Mouse (Mus musculus): ENCODE results near the gene Cisd2. TPM values are rescaled to one million over a fixed set of nuclear protein-coding genes. Genes with fewer than 3 reads are reported as not detected.

Gene Cisd2
- total RNA-seq, 2 experiments from 2014 or later: 21.3 to 21.8 TPM

GRCm38 (mm10) chr3:135411824-135412223 is 11.9 kb downstream of the Cisd2 start:
- no peak for DNase-seq

DNA sequence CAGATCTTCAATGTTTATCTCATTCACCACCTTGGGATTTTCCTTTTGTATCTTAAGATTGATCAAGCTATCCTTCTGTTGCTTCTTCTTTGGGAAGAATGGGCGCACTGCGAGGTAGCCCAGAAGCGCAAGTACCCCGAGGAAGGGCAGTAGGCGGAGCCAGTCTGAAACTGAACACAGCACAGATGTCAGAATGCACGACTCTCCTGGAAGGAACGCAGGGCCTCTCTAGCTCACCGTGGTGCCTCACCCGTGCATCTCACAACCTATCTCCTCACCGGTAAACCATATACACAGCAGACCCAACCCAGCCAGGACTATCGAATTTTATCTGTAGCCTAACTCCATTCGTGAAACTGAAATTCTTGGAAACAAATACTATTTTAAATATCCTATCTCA is 12.7 kb downstream of the Cisd2 start:
- no peak for DNase-seq

GRCm38 (mm10) chr3:135409219-135409618 is 14.5 kb downstream of the Cisd2 start:
- DNase-seq: no peak

DNA sequence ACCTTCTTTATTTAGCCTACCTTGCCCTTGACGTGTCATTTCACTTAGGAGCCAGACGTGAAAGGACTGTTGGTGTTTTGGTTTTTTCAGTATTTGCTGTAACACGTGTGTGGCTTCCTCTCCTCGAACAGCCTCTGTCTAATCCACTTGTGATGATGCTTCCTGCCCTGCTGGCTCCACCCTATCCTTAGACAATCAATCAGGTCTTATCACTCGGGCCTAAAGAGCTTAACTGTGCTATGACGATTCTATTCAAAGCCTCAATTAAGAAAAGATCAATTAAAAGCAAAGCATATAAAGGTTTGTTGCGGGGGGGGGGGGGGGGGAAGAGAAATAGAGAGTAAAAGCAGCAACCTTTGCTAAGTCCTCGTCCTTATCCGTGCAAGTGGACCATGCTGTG is 16.4 kb downstream of the Cisd2 start:
- no peak for DNase-seq

GRCm38 (mm10) chr3:135404599-135404998 is 19.1 kb downstream of the Cisd2 start:
- DNase-seq: no peak

- DNase-seq: no peak
Measured at GRCm38 (mm10) chr3:135403856-135404255, 19.9 kb downstream of the Cisd2 start.

- no peak for DNase-seq
Measured at GRCm38 (mm10) chr3:135403211-135403610, 20.5 kb downstream of the Cisd2 start.

- DNase-seq: peak; percentile 94
Measured at GRCm38 (mm10) chr3:135402201-135402658, 21.5 kb downstream of the Cisd2 start.

GRCm38 (mm10) chr3:135397112-135397511 is 26.6 kb downstream of the Cisd2 start:
- no peak for DNase-seq

DNA sequence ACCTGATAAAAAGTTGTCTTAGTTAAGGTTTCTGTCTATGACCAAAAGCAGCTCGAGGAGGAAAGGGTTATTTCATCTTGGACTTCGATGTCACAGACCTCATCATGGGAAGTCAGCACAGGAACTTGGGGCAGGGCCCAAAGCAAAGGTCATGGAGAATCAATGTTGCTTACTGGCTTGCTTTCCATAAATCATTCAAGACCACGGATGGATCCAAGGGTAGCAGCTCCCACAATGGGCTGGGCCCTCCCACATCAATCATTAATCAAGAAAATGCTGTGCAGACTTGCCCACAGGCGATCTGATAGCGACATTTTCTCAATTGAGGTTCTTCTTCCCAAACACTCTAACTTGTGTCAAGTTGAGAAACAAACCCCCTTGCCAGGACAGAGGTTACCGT is 27.6 kb downstream of the Cisd2 start:
- DNase-seq: no peak

GRCm38 (mm10) chr3:135395085-135395484 is 28.6 kb downstream of the Cisd2 start:
- DNase-seq: no peak

GRCm38 (mm10) chr3:135393186-135393585 is 30.5 kb downstream of the Cisd2 start:
- no peak for DNase-seq

GRCm38 (mm10) chr3:135379868-135380267 is 43.9 kb downstream of the Cisd2 start:
- DNase-seq: no peak

- DNase-seq: no peak
Measured at GRCm38 (mm10) chr3:135377445-135377844, 46.3 kb downstream of the Cisd2 start.

- DNase-seq: no peak
Measured at GRCm38 (mm10) chr3:135375836-135376235, 47.9 kb downstream of the Cisd2 start.

DNA sequence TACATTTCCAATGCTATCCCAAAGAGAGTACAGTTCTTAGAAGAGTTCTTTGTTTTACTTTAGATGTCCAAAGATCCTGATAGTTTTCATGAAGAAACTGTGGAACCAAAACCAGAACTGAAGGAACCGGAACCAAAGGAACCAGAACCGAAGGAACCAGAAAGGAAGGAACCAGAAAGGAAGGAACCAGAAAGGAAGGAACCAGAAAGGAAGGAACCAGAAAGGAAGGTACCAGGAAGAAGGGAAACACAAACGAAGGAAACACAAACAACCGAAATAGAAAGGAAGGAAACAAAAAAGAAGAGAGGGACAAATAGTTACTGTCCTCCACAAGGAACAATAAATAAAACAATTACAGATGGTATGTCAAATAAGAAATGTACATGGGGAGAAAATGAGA is 66.3 kb downstream of the Cisd2 start:
- no peak for DNase-seq

Other genes with a start within 250 kb of the Cisd2 start
- gene Cenpe, start 211.4 kb downstream of the Cisd2 start, total RNA-seq (2021): 1 to 10 TPM; 3.6 to 5.0 TPM
- gene Bdh2, start 142.7 kb downstream of the Cisd2 start, total RNA-seq (2021): 1 to 10 TPM; 4.4 to 5.6 TPM
- 1 to 10 TPM in 1 of 2 experiments, under 1 TPM in 1; 0.23 to 7.5 TPM for gene Slc9b2, start 116.2 kb downstream of the Cisd2 start, total RNA-seq (2021)
- gene Slc9b1, start 75.9 kb downstream of the Cisd2 start, total RNA-seq (2021): not detected
- gene Ube2d3, start 14.2 kb upstream of the Cisd2 start, total RNA-seq (2021): 100 to 1,000 TPM; 340 to 341 TPM
- gene Manba, start 61.7 kb upstream of the Cisd2 start, total RNA-seq (2021): 10 to 100 TPM in 1 of 2 experiments, 1 to 10 TPM in 1; 6.8 to 12.8 TPM